Mouse (Mus musculus): ENCODE measurements around the gene Ncaph2. TPM values are rescaled to one million over a fixed set of nuclear protein-coding genes. Genes with fewer than 3 reads are reported as not detected.

Ncaph2 gene
- polyA plus RNA-seq, 1 experiment from 2014 or later: 180 TPM

GRCm38 (mm10) chr15:89399716-89400115 lies 44.2 kb downstream of the Ncaph2 start:
- no peaks in the 10 kb centered on the region for H3K4me1 ChIP-seq
- DNase-seq (ENCODE audit: low spot score): no peak
- H3K27ac ChIP-seq (replicated peaks): no peak overlapping the region
- no peaks in the 10 kb centered on the region for H3K36me3 ChIP-seq (replicated peaks)
- 71% methylated on average over 1 of the region's 1 CpGs for WGBS
- no peaks in the 10 kb centered on the region for H3K27me3 ChIP-seq (replicated peaks; ENCODE audit: low read depth, poor library complexity, severe bottlenecking)
- H3K9me3 ChIP-seq: no peaks in the 10 kb centered on the region
- H3K4me3 ChIP-seq: no peak overlapping the region

GRCm38 (mm10) chr15:89402471-89402870 lies 47.0 kb downstream of the Ncaph2 start:
- no peaks in the 10 kb centered on the region for H3K27me3 ChIP-seq (replicated peaks; ENCODE audit: low read depth, poor library complexity, severe bottlenecking)
- no peak overlapping the region for H3K4me3 ChIP-seq
- no peaks in the 10 kb centered on the region for H3K36me3 ChIP-seq (replicated peaks)
- H3K9me3 ChIP-seq: peaks cover 2% of the 10 kb centered on the region; the same call in 1 of the 2 replicates
- 86% methylated on average over 1 of the region's 1 CpGs for WGBS
- no peak overlapping the region for H3K27ac ChIP-seq (replicated peaks)
- no peak for DNase-seq (ENCODE audit: low spot score)
- H3K4me1 ChIP-seq: no peaks in the 10 kb centered on the region

- no peak for DNase-seq (ENCODE audit: low spot score)
- 86% methylated on average over 10 of the region's 10 CpGs for WGBS
- no peaks in the 10 kb centered on the region for H3K4me1 ChIP-seq
Observed at GRCm38 (mm10) chr15:89404831-89405623, 49.5 kb downstream of the Ncaph2 start.

GRCm38 (mm10) chr15:89406691-89407090 lies 51.2 kb downstream of the Ncaph2 start:
- no peaks in the 10 kb centered on the region for H3K36me3 ChIP-seq (replicated peaks)
- no peak overlapping the region for H3K27ac ChIP-seq (replicated peaks)
- no peaks in the 10 kb centered on the region for H3K4me1 ChIP-seq
- no peak overlapping the region for H3K4me3 ChIP-seq
- no peak for DNase-seq (ENCODE audit: low spot score)
- peaks cover 12% of the 10 kb centered on the region for H3K9me3 ChIP-seq
- H3K27me3 ChIP-seq (replicated peaks; ENCODE audit: low read depth, poor library complexity, severe bottlenecking): no peaks in the 10 kb centered on the region

More at GRCm38 (mm10) chr15:89404831-89405623, 49.5 kb downstream of the Ncaph2 start:
- H3K27me3 ChIP-seq (replicated peaks; ENCODE audit: low read depth, poor library complexity, severe bottlenecking): no peaks in the 10 kb centered on the region
- H3K36me3 ChIP-seq (replicated peaks): no peaks in the 10 kb centered on the region
- H3K9me3 ChIP-seq: peaks cover 12% of the 10 kb centered on the region
- no peak overlapping the region for H3K27ac ChIP-seq (replicated peaks)
- no peak overlapping the region for H3K4me3 ChIP-seq

GRCm38 (mm10) chr15:89410118-89410517 lies 54.6 kb downstream of the Ncaph2 start, which contains the start of gene Syce3:
TSS of gene Syce3 (minus strand) at chr15:89410503.
- no peak for DNase-seq (ENCODE audit: low spot score)
- no peaks in the 10 kb centered on the region for H3K27me3 ChIP-seq (replicated peaks; ENCODE audit: low read depth, poor library complexity, severe bottlenecking)
- no peaks in the 10 kb centered on the region for H3K36me3 ChIP-seq (replicated peaks)
- peaks cover 12% of the 10 kb centered on the region for H3K9me3 ChIP-seq
- no peak within 1 kb of the TSS for H3K27ac ChIP-seq (replicated peaks)
- H3K4me1 ChIP-seq: no peaks in the 10 kb centered on the region
- H3K4me3 ChIP-seq: no peak within 1 kb of the TSS
- WGBS: 87% methylated on average over 24 of the region's 24 CpGs

- H3K9me3 ChIP-seq: no peaks in the 10 kb centered on the region
- H3K4me3 ChIP-seq: no peak overlapping the region
- DNase-seq (ENCODE audit: low spot score): no peak
- no peaks in the 10 kb centered on the region for H3K27me3 ChIP-seq (replicated peaks; ENCODE audit: low read depth, poor library complexity, severe bottlenecking)
- 88% methylated on average over 8 of the region's 8 CpGs for WGBS
- H3K27ac ChIP-seq (replicated peaks): no peak overlapping the region
- no peaks in the 10 kb centered on the region for H3K4me1 ChIP-seq
- H3K36me3 ChIP-seq (replicated peaks): peaks cover 35% of the 10 kb centered on the region
Observed at GRCm38 (mm10) chr15:89415282-89415681, 59.8 kb downstream of the Ncaph2 start.

- no peak overlapping the region for H3K27ac ChIP-seq (replicated peaks)
- no peak for DNase-seq (ENCODE audit: low spot score)
- no peaks in the 10 kb centered on the region for H3K9me3 ChIP-seq
- H3K4me3 ChIP-seq: no peak overlapping the region
- peaks cover 16% of the 10 kb centered on the region for H3K4me1 ChIP-seq
- H3K27me3 ChIP-seq (replicated peaks; ENCODE audit: low read depth, poor library complexity, severe bottlenecking): no peaks in the 10 kb centered on the region
- peaks cover 64% of the 10 kb centered on the region for H3K36me3 ChIP-seq (replicated peaks)
- WGBS: 93% methylated on average over 9 of the region's 9 CpGs
Observed at GRCm38 (mm10) chr15:89421938-89422337, 66.4 kb downstream of the Ncaph2 start.

Small RNA genes within 50 kb of the gene (microRNA-seq; reads per million reads assigned to microRNA genes)
- not detected for gene Mir6959

Other genes with a start within 250 kb of the Ncaph2 start
- 25.9 and 28.8 TPM in 2 replicates for gene Tubgcp6, start 232.6 kb upstream of the Ncaph2 start, polyA plus RNA-seq (2016; fragmentation: Nextera tagmentation; extraction: Ambion mirVana)
- gene Hdac10, start 227.0 kb upstream of the Ncaph2 start, polyA plus RNA-seq (2016; fragmentation: Nextera tagmentation; extraction: Ambion mirVana): 15.9 and 16.1 TPM in 2 replicates
- gene Mapk12, start 215.0 kb upstream of the Ncaph2 start, polyA plus RNA-seq (2016; fragmentation: Nextera tagmentation; extraction: Ambion mirVana): 16.6 and 19.6 TPM in 2 replicates
- gene Mapk11, start 206.1 kb upstream of the Ncaph2 start, polyA plus RNA-seq (2016; fragmentation: Nextera tagmentation; extraction: Ambion mirVana): 16.1 and 20.6 TPM in 2 replicates
- gene Plxnb2, start 174.9 kb upstream of the Ncaph2 start, polyA plus RNA-seq (2016; fragmentation: Nextera tagmentation; extraction: Ambion mirVana): 146 and 152 TPM in 2 replicates
- 26.1 and 29.1 TPM in 2 replicates for gene Dennd6b, start 159.2 kb upstream of the Ncaph2 start, polyA plus RNA-seq (2016; fragmentation: Nextera tagmentation; extraction: Ambion mirVana)
- gene Ppp6r2, start 144.2 kb upstream of the Ncaph2 start, polyA plus RNA-seq (2016; fragmentation: Nextera tagmentation; extraction: Ambion mirVana): 23.8 and 26.8 TPM in 2 replicates
- gene Sbf1, start 40.4 kb upstream of the Ncaph2 start, polyA plus RNA-seq (2016; fragmentation: Nextera tagmentation; extraction: Ambion mirVana): 80.6 and 85.5 TPM in 2 replicates
- 0.30 and 0.34 TPM in 2 replicates for gene Adm2, start 33.0 kb upstream of the Ncaph2 start, polyA plus RNA-seq (2016; fragmentation: Nextera tagmentation; extraction: Ambion mirVana)
- gene Miox, start 21.3 kb upstream of the Ncaph2 start, polyA plus RNA-seq (2016; fragmentation: Nextera tagmentation; extraction: Ambion mirVana): not detected in 2 replicates
- 49.1 and 52.2 TPM in 2 replicates for gene Lmf2, start 60 bp upstream of the Ncaph2 start, polyA plus RNA-seq (2016; fragmentation: Nextera tagmentation; extraction: Ambion mirVana)
- gene Sco2, start 18.1 kb downstream of the Ncaph2 start, polyA plus RNA-seq (2016; fragmentation: Nextera tagmentation; extraction: Ambion mirVana): 5.3 and 8.5 TPM in 2 replicates
- gene Tymp, start 21.3 kb downstream of the Ncaph2 start, polyA plus RNA-seq (2016; fragmentation: Nextera tagmentation; extraction: Ambion mirVana): 0.98 and 1.5 TPM in 2 replicates
- gene Odf3b, start 23.6 kb downstream of the Ncaph2 start, polyA plus RNA-seq (2016; fragmentation: Nextera tagmentation; extraction: Ambion mirVana): 0.40 and 0.57 TPM in 2 replicates
- not detected in 2 replicates for gene Klhdc7b, start 29.2 kb downstream of the Ncaph2 start, polyA plus RNA-seq (2016; fragmentation: Nextera tagmentation; extraction: Ambion mirVana)
- not detected in 2 replicates for gene Syce3, start 54.8 kb downstream of the Ncaph2 start, polyA plus RNA-seq (2016; fragmentation: Nextera tagmentation; extraction: Ambion mirVana)
- gene Cpt1b, start 70.1 kb downstream of the Ncaph2 start, polyA plus RNA-seq (2016; fragmentation: Nextera tagmentation; extraction: Ambion mirVana): 0.66 and 1.1 TPM in 2 replicates
- gene C730034F03Rik, start 73.9 kb downstream of the Ncaph2 start, polyA plus RNA-seq (2016; fragmentation: Nextera tagmentation; extraction: Ambion mirVana): 4.2 and 4.4 TPM in 2 replicates
- gene Gm44502, start 74.0 kb downstream of the Ncaph2 start, polyA plus RNA-seq (2016; fragmentation: Nextera tagmentation; extraction: Ambion mirVana): not detected in 2 replicates
- 42.5 and 43.5 TPM in 2 replicates for gene Chkb, start 74.2 kb downstream of the Ncaph2 start, polyA plus RNA-seq (2016; fragmentation: Nextera tagmentation; extraction: Ambion mirVana)
- 9.2 and 9.7 TPM in 2 replicates for gene Mapk8ip2, start 98.2 kb downstream of the Ncaph2 start, polyA plus RNA-seq (2016; fragmentation: Nextera tagmentation; extraction: Ambion mirVana)
- gene Arsa, start 121.7 kb downstream of the Ncaph2 start, polyA plus RNA-seq (2016; fragmentation: Nextera tagmentation; extraction: Ambion mirVana): 11.2 and 11.5 TPM in 2 replicates
- 1.3 and 2.4 TPM in 2 replicates for gene Shank3, start 143.9 kb downstream of the Ncaph2 start, polyA plus RNA-seq (2016; fragmentation: Nextera tagmentation; extraction: Ambion mirVana)
- gene Acr, start 212.6 kb downstream of the Ncaph2 start, polyA plus RNA-seq (2016; fragmentation: Nextera tagmentation; extraction: Ambion mirVana): 0.18 TPM in 1 of 2 replicates, not detected in the other
- gene Rabl2, start 236.2 kb downstream of the Ncaph2 start, polyA plus RNA-seq (2016; fragmentation: Nextera tagmentation; extraction: Ambion mirVana): 70.3 and 74.6 TPM in 2 replicates